Mouse (Mus musculus) cerebellum, postnatal 4 days (tissue): ENCODE results near the gene Tvp23b.

Source experiments
- DNase-seq, 2 experiments: peaks; one replicate each; pipeline ENCODE4 v3.0.0; 2022; ENCODE audit warnings: low spot score in 2 of 2, mixed read lengths in 1 of 2

The Tvp23b gene

GRCm38 (mm10) chr11:62879220-62880048 is at the start of gene Tvp23b:
Gene Tvp23b (plus strand): TSS chr11:62879455.
- DNase-seq: peak; percentile 95 to 98

- DNase-seq: no peak
Measured at GRCm38 (mm10) chr11:62830387-62830786, 48.9 kb upstream of the Tvp23b start.

GRCm38 (mm10) chr11:62831906-62832305 is 47.3 kb upstream of the Tvp23b start:
- DNase-seq: no peak

- no peak for DNase-seq
Measured at GRCm38 (mm10) chr11:62844562-62844961, 34.7 kb upstream of the Tvp23b start.

GRCm38 (mm10) chr11:62845730-62846129 is 33.5 kb upstream of the Tvp23b start:
- no peak for DNase-seq

GRCm38 (mm10) chr11:62846961-62847654 is 32.1 kb upstream of the Tvp23b start, which contains the start of gene Fbxw10:
Gene Fbxw10 (plus strand): TSS chr11:62847069.
- DNase-seq: no peak

GRCm38 (mm10) chr11:62847655-62848191 is 31.5 kb upstream of the Tvp23b start:
- no peak for DNase-seq

GRCm38 (mm10) chr11:62848301-62848700 is 31.0 kb upstream of the Tvp23b start:
- no peak for DNase-seq

- DNase-seq: no peak
Measured at GRCm38 (mm10) chr11:62851199-62851598, 28.1 kb upstream of the Tvp23b start.

- no peak for DNase-seq
Measured at GRCm38 (mm10) chr11:62853334-62853733, 25.9 kb upstream of the Tvp23b start.

- DNase-seq: no peak
Measured at GRCm38 (mm10) chr11:62865562-62865961, 13.7 kb upstream of the Tvp23b start.

GRCm38 (mm10) chr11:62866685-62867084 is 12.6 kb upstream of the Tvp23b start:
- DNase-seq: no peak

GRCm38 (mm10) chr11:62869201-62869600 is 10.1 kb upstream of the Tvp23b start:
- no peak for DNase-seq

- no peak for DNase-seq
Measured at GRCm38 (mm10) chr11:62869715-62870371, 9.4 kb upstream of the Tvp23b start.

- no peak for DNase-seq
Measured at GRCm38 (mm10) chr11:62873479-62873878, 5.8 kb upstream of the Tvp23b start.

GRCm38 (mm10) chr11:62875696-62876095 is 3.6 kb upstream of the Tvp23b start:
- no peak for DNase-seq

- no peak for DNase-seq
Measured at GRCm38 (mm10) chr11:62876445-62876844, 2.8 kb upstream of the Tvp23b start.

GRCm38 (mm10) chr11:62877391-62877790 is 1.9 kb upstream of the Tvp23b start:
- DNase-seq: no peak

GRCm38 (mm10) chr11:62878728-62879127 is 527 bp upstream of the Tvp23b start:
- DNase-seq: no peak

- no peak for DNase-seq
Measured at GRCm38 (mm10) chr11:62883407-62883806, 4.2 kb downstream of the Tvp23b start.

- no peak for DNase-seq
Measured at GRCm38 (mm10) chr11:62885323-62885722, 6.1 kb downstream of the Tvp23b start.

- no peak for DNase-seq
Measured at GRCm38 (mm10) chr11:62890796-62891195, 11.5 kb downstream of the Tvp23b start.
